Mouse (Mus musculus) CH12.LX (cell line): ENCODE measurements around the gene Pcolce.

Experiments used
- CHD2 ChIP-seq: IDR thresholded peaks from 2 replicates; pipeline ENCODE4 v1.6.1; 2011; ENCODE audit warnings: low read length, improper control_type of control experiment
- EP300 ChIP-seq: IDR thresholded peaks from 2 replicates; pipeline ENCODE4 v1.6.1; 2011; ENCODE audit warnings: low read length, improper control_type of control experiment
- POLR2A ChIP-seq: IDR thresholded peaks from 2 replicates; pipeline ENCODE4 v1.6.1; 2011; ENCODE audit warnings: low read depth, mild to moderate bottlenecking, improper control_type of control experiment, low read length
- USF1 ChIP-seq: IDR thresholded peaks from 2 replicates; pipeline ENCODE4 v1.6.1; 2014; ENCODE audit warnings: low read depth, mild to moderate bottlenecking, inconsistent platforms, low read length, improper control_type of control experiment

DNA sequence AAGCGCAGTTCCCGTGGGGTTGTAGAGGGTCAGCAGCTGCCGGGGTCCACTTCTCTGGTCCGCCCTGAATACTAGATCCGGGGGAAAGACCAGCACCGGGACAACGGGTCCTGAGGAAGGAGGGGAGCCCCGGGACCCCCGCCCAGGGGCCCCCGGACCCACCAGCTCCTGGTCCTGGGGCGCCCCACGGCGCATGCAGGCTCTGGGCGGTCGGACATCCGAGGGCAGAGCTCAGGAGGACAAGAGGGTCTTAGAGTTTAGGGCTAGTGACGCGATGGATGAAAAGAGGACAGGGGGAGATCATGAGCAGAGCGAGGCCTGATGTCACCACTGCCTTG is 13.3 kb downstream of the Pcolce start:
- TF ChIP-seq USF1 (no peak), EP300 (no peak), CHD2 (no peak), POLR2A (no peak)
